ENCODE assay signal across 14 mouse cellular contexts in genomic region chr7:80573076-80573475, GRCm38 (mm10).
"Had no signal": no experiment of that assay in that cellular context is flagged by ENCODE, and none has a peak within 500 bp of the region (broad histone marks: within the 10 kb centered on the region; RNA-seq: fewer than 3 reads in every experiment).

No protein-coding gene starts in this region.

- ATAC-seq: liver, embryonic 12.5 days had no signal

- DNase-seq: kidney, adult 9 months; kidney, postnatal 14 days; kidney, postnatal 4 days; liver; lung, adult 18-20 months; lung, postnatal 14 days; lung, postnatal 4 days; midbrain, embryonic 14.5 days; right cerebral cortex, adult 18-20 months; right cerebral cortex, postnatal 14 days; right cerebral cortex, postnatal 4 days; thymus, adult 2 months; thymus, postnatal 14 days had no signal
